Mouse (Mus musculus): ENCODE results near the gene Tmem52. TPM values are rescaled to one million over a fixed set of nuclear protein-coding genes. Genes with fewer than 3 reads are reported as not detected.
"Not testable (repeated sequence)": the region's sequence is repeated elsewhere in the genome, so short reads cannot be mapped to it uniquely, and the experiment has no call there.

Tmem52 gene
- not detected for polyA plus RNA-seq (2017; shearing (Covaris generic))

DNA sequence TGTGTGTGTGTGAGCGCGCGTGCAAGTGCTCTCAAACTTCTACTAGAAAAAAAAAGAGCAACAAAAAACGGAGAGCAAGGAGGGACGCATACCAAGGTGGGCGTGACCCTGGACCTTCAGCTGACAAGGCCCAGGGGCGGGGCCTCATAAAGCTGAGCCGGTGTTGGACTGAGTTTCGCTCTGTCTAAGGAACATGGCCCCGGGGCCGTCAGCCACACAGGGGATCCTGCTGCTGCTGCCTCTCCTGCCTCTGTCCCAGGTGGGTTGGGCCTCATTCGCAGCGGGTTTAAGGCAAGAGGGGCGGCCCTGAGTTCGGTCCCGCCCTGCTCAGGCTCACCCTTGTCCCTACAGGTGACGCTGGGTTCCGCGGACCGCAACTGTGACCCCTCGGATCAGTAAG, at the start of gene Tmem52:
TSS of gene Tmem52 (plus strand) at position 163 of the 400 bp plus-strand sequence.
- no peak for ATAC-seq

DNA sequence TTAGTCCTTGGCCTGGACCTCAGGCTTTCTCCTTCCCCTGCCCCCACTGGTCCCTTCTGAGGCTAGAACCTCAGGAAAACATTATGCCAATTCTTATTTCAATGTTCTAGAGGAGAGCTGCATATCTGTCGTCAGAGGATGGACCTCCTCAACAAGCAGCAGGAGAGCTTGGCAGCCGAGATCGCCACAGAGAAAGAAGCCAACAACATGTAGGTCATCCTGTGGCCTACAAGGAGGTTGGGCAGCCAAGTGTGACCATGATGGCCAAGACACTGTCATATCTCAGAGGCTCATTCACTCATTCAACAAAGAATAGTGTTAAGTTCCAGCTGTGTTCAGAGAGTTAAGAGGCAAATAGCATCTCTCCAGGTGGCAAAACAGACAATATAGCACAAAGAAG, 48.8 kb upstream of the Tmem52 start:
- ATAC-seq, result no peak

DNA sequence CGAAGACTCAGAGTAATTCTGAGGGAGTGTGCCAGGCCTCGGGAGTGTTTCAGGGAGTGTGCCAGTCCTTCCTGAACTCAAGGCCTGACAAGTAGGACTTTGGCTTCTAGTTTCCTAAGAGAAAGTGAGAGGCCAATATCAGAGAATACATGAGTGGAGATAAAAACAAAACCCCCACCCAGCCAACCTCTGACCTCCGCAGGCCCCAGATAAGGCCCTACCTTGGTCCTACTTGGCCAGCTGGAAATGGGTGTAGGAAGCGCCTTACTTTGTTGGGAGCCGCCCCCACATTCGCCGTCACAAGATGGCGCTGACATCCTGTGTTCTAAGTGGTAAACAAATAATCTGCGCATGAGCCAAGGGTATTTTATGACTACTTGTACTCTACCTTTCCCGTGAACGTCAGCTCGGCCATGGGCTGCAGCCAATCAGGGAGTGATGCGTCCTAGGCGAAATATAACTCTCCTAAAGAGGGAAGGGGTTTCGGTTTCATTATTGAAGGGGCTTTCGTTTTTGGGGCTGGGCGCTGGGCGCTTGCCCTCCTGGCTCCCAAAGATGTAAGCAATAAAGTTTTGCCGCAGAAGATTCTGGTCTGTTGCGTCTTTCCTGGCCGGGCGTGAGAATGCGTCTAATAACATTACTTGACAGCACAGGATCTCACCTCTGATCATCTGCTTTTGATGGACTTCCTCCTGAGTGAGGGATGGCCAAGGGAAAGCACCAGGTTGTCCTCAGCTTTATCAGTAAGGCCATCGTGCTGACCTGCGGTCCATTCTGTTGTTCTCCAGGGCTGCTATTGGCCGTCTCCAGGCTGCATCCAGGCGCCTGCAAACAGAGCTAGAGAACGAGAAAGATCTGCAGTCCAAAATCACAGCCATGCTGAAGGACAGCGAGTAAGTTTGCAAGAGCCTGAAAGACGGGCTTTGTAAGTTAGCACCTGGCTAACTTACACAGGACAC, 47.2 kb upstream of the Tmem52 start:
- ATAC-seq, result not testable (repeated sequence)

DNA sequence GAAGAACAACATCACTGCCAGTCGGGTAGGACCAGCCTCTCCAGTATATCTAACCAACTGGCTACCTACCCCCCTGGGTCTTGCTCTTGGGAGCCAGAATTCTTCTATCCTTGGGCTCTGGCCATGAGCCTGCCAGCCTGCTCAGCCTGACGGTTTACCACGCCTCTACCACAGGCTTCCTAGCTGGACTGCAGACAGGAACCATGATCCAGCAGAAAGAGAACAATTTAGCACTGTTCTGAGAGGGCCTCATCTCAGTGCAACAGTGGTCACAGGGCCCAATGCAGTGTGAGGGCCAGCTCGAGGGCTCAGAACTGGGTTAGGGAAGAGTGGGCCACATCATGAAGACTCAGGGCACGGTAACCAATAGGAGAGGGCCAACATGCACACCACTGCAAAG, 44.9 kb upstream of the Tmem52 start:
- no peak for ATAC-seq

DNA sequence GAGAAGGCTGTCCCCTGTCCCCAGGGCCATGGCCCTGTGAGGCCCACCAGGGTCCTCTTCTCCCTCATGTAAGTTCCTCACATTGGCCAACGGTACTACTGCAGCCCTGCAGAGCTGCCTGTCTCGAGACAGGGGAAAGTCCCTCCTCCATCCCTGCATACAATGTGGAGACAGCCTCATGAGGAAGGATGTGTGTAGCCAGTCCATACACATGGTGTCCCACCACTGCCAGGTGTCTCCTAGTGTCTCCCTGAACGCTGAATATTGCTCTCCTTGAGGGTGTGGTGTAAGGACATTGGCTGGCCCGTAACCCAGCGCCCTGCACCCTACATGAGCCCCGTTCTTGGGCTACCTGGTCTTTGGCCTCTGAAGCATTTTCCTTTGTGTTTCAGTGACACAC, 42.6 kb upstream of the Tmem52 start:
- no peak for ATAC-seq

DNA sequence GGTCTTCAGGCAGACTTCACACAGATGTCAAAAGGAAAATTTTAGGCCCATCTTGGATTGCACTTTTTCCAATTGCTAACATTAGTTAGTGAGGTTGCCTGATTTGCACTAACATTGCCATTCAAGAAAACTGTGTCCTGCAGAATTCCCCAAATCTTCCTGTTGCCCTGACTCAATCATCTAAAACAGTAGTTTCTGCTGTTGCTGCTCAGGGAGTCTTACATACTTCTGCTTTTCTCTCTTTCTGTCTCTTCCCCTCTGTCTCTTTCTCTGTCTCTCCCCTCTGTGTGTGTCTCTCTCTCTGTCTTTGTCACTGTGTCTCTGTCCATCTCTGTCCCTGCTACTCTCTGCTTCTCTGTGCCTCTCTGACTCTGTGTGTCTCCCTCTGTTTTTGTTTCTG, 40.5 kb upstream of the Tmem52 start:
- ATAC-seq, result no peak

DNA sequence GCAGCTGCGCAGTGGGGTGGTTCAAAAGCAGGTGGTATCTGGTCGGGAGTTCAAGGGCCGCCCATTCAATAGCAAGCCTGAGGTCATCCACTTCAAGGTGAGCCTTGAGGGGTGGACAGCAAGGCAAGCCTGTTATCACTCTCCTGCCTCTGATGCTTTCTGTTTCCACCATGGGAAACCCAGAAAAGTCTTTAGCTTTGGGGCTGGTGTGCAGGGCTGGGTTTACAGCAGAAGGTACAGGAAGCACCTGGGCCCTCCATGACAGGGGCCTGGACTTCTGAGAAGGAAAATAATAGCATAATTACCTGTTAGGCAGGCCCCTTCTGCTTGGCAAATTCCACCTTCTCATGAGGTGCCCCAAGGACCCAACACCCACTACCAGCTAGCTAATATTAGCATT, 39.7 kb upstream of the Tmem52 start:
- ATAC-seq, result no peak

DNA sequence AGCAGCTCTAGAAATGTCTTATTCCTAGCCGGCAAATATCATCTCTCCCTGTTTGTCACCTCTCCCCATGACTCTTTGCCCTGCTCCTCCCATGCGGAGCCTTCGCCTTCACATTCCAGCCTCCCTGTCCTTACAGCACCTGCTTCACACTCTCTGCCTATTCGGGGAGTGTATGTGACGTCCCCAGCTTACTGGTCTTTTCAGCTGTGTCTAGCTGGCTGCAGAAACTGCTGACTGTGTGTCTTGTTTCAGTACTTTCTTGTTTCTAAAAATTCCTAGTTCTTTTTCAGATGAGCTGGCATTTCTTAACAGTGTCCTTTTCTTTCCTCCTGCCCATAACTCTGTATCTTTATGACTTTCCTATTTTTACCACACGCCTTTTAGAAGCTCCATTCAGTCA, 36.6 kb upstream of the Tmem52 start:
- no peak for ATAC-seq

DNA sequence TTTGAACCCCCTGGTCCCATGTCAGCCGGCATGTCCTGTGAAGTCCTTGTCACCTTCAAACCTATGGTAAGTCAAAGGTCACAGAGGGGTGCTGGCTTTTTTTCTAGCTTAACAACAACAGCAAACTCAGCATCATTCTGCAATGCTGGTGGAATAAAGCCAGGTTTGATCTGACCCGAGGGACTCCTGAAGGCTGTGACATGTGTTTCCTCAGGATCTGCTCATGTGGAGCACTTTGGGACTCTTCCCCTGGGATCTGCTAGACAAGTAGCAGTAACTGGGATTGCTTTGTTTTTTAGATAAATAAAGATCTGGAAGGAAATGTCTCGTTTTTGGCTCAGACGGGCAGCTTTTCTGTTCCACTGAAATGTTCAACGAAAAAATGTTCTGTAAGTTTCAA, 34.9 kb upstream of the Tmem52 start:
- ATAC-seq, result no peak

DNA sequence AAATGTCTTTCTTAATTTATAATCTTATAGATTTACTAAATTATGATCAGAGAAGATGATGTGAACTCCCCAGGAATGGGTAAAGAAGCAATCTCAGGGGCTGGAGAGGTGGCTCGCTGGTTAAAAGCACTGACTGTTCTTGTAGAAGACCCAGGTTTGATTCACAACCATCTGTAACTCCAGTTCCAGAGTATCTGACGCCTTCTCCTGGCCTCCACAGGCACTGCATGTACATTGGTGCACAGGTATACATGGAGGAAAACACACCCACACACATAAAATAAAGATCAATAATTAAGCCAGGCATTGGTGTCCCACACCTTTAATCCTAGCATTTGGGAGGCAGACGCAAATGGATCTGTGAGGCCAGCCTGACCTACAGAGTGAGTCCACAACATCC, 26.1 kb upstream of the Tmem52 start:
- ATAC-seq, result no peak

DNA sequence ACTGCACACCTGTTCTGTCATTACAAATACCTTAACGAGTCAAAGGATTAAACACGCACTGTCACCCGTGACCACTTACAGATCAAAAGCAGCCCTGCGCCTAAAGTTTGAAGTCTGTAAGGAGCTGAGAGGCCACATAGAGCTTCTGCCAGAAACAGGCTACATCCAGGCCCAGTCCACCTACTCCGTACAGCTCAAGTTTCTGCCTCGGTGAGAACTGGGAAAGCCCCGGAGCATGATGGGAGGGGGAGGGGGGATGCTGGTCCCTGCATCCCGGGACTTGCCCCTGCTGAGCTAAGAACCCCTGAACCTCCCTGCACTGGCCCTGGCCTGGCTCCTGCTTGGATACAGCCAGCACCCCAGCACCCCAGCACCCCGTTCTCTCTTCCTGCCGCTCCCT, 17.3 kb upstream of the Tmem52 start:
- ATAC-seq, result no peak

DNA sequence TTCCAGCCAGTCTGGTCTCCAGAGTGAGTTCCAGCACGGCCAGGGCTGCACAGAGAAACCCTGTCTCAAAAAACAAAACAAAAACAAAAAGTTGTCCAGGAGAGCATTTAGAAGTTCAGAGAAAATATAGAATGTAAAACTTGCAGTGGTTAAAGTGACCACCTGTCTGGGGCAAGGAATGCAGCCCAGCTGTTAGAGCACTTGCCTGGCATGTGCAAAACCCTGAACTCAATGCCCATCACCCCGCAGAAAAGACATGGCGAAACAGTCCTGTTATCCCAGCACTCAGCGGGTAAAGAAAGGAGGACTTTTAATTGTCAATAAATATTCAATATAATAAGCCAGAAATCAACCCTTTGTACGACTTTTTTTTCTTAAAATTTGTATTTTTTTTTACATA, 10.3 kb upstream of the Tmem52 start:
- no peak for ATAC-seq

DNA sequence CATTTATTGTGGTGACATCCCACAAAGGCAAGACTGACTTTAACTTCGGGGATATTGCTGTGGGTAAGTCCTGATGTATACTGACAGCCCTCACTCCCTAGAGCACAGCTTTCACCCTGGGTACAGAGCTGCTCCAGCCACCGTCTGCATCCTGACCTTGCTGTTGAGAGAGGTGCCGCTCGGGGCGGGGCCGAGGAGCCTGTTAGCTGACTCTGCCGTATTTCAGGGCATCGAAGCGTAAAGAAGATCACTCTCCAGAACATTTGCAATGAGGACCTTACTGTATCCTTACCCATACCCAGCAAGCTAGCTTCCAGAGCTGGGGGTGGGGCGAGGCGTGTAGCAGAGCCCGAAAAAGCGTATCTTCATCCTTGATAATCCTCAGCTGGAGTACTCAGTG, 5.9 kb upstream of the Tmem52 start:
- no peak for ATAC-seq

DNA sequence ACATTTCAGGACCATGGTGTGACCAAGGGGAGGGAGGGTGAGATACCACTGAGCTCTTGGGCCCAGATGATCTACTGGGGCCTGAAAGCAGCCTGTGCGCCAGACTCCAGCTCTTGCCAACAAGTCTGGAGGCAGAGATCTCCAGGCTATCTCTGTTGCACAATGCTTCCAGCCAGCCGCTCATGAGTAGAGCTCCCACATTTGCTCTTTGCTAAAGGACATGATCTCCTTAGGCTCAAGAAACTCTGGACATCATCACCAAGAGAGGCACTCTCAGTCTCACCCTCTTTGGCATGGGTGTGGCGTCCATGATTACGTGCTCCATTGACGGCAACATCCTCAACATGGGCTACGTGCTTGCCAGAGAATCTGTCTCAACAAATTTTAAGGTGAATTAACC, 5.3 kb upstream of the Tmem52 start:
- no peak for ATAC-seq

DNA sequence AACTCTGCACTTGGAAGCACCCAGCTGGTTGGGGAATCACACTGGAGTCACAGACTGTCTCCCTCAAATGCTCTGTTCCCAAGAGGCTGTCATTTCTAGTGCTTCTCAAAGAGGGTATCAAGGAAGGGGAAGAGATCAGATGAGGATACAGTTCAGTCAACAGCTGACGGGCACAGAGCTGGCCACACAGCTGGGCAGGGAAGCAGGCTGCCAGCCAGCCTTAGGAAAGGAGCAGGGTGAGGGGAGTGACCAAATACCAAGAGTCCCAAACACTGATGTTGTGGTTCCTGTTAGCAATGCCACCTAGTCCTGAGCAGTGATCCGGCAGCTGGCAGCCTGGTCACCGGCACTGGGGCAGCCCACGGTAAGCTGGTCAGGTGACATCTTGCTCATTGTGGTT, 4.9 kb upstream of the Tmem52 start:
- ATAC-seq, result no peak

DNA sequence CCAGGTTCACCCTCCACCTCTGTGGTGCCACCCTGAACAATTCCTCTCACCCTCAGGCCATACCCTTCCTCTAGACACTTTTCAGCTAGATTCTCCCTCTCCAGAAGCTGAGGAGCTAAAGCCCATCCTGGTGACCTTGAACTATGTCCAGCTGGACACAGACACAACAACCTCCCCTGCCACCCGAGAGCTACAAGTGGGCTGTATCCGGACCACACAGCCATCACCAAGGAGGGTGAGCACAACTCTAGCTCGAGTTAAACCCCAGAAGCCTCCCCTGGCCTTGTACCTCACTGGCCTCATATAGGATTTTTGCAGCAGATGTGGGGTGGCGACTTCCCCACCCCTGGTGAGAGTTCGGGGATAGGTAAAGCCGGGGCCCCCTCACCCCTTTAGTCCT, 3.3 kb upstream of the Tmem52 start:
- no peak for ATAC-seq

DNA sequence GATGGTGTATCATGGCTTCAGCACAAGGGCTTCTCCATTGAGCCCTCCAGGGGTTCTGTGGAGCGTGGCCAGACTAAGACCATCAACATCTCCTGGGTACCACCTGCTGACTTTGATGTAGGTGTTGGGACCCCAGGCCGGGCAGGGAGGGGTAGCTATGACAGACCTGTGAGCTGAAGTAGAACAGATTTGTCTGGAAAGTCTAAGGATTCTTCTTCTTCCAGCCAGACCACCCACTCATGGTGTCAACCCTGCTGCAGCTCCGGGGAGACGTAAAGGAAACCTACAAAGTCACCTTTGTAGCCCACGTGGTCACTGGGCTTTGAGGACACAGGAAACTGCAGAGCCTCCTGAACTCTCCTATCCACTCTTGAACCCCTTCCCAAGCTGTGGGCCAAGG, 2.8 kb upstream of the Tmem52 start:
- no peak for ATAC-seq

DNA sequence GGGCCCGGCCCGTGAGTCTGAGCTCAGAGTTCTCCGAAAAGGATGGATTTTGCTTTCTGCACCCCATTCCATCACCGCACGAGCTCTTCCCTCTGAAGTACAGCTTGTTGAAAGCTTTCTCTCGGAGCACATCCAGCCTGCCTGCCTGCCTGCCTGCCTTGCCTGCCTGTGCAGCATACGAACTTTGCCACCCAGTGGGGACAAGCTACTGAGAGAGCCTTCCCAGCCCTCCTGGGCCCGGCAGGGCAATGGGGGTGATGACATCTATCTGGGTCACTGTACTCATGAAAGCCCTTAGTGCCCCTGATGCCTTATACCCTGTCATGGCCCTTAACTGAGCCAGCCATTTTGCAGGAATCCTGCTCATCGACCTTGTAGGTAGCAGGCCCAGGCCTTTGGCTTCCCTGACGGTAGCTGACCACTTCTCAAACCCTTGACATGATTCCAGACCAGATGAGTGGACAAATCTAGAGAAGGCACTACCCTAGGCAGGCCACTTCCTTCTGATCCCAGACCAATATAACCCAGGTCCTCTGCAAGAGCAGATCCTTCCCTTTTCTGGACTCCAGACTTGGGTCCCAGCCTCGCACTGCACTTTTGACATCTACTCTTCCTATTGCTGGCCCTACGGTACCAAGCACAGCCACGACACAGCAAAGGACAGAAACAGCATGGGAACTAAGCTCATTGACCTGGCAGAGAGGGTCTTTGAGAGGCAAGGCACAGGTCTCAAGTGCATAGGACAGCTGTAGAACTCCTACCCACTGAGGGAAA, 1.5 kb upstream of the Tmem52 start:
- ATAC-seq, result no peak

DNA sequence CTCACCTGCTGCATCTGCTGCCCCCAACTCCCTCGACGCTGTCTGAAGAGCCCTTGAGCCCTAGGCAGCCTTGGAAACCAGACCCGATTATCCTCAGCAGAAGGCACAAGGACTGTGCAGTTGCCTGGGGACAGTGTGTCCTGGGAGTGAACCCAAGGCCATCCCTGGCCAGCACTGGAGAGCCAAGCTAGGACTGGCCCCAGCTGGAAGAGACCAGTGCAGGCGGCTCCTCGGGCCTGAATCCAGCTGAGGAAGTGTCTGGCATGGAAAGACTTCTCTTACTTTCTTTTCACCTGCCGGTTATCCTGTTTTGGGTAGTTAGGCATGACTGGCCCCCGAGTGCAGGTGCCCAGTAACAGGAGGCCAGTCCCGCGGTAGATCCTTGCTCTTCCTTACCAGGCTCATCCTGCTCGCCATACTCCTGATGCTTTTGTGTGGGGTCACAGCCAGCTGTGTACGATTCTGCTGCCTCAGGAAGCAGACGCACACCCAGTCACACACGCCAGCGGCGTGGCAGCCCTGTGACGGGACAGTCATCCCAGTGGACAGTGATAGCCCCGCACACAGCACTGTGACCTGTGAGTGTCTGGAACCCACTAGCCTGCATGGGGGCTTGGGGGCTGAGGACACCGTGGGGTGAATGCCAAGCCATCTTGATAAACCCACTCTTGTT, 812 bp downstream of the Tmem52 start:
- ATAC-seq, result no peak

DNA sequence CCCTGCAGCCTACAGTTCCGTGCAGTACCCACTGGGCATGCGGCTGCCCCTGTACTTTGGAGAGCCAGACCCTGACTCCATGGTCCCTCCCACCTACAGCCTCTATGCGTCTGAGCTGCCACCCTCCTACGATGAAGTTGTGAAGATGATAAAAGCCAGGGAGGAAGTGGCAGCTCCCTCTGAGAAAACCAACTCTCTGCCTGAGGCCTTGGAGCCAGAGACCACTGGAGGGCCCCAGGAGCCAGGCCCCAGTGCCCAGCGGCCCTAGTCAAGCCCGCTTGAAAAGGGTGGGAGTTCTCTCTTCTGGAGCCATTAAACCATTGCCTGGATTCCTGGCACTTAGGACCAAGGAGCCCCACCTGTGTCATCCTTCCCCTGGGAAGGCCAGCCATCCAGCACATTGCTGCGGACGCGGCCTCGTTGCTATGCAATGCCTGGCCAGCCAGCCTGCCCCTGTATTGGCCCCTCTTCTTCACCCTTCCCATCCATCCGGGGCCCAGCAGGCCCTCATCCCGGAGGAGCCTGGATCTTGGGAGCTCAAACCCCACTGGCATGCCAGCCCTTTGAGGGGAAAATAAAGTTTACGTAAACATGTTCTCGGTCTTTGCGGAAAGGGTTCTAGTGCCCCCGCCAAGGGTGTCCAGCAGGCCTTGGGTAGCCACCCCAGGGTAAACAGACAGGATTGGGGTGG, 1.5 kb downstream of the Tmem52 start:
- no peak for ATAC-seq

DNA sequence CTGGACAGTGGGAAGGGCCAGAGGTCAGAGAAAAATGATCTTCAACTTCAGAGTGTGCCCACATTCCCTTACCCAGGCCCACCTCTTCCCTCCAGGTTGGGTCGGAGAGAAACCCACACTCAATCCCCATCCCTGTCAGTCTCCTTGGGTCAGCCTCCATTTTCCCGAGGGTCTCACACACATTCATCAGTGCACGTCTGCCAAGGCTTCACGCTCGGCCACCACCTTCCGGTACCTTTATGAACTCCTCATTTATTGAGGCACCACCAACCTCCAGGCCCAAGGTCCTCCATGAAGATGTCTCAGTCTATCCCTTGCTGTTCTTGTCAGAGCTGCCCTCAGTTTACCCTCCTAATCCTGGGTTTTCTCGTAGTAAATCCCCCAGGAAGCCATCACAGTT, 2.1 kb downstream of the Tmem52 start:
- no peak for ATAC-seq

DNA sequence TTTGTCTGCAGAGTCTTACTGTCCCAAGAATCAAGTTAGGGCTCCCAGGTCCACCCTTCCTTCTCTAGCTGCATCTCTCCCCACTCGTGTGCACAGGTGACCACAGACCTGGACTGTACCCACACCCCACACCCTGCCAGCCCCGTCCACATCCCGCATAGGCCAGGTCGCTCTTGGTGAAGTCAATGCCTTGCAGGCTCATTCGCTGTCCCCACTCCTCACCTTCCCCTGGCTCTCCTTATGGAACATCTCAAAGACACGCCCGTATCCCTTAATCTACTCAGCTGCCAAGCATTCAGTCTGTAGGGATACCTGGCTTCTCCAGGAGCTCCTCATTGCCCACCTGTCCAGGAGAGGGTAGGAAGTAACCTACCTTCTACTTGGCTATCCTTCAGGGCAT, 2.5 kb downstream of the Tmem52 start:
- ATAC-seq, result no peak
